Mouse (Mus musculus) adrenal gland, postnatal 4 days (tissue): ENCODE results near the gene Fzd4. TPM values are rescaled to one million over a fixed set of nuclear protein-coding genes. Genes with fewer than 3 reads are reported as not detected.
A peak's percentile ranks its signal among the peaks of the same experiment; 100 is the strongest.

Source experiments
- DNase-seq, 2 experiments: peaks; one replicate each; pipeline ENCODE4 v3.0.0; 2021 to 2022; ENCODE audit warnings: low spot score in 2 of 2, mixed read lengths in 2 of 2
- total RNA-seq, 2 experiments: library from RNA; stranded (reverse); gene quantifications; 2 replicates each; pipeline ENCODE4 v1.2.3; 2021

Fzd4 gene
- total RNA-seq, 2 experiments from 2014 or later = 44.2 to 47.6 TPM

DNA sequence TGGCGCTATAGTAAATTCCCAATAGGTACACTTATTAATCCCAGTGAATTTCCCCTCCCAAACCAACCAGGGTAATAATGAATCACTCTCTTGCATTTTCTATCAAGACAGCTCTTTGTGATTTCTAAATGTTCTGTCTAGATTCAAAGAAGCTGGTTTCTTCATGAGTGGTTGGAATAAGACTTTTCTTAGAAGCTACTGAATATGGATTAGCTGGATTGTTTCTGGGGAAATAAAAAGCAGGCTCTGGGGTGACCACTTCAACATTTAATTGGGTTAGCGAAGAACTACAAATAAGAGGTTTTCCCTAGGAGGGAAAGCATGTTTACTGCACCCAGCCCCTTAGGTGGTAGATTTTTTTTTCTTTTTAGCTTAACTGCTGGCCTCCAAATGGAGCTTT is 3.4 kb upstream of the Fzd4 start:
- no peak for DNase-seq

DNA sequence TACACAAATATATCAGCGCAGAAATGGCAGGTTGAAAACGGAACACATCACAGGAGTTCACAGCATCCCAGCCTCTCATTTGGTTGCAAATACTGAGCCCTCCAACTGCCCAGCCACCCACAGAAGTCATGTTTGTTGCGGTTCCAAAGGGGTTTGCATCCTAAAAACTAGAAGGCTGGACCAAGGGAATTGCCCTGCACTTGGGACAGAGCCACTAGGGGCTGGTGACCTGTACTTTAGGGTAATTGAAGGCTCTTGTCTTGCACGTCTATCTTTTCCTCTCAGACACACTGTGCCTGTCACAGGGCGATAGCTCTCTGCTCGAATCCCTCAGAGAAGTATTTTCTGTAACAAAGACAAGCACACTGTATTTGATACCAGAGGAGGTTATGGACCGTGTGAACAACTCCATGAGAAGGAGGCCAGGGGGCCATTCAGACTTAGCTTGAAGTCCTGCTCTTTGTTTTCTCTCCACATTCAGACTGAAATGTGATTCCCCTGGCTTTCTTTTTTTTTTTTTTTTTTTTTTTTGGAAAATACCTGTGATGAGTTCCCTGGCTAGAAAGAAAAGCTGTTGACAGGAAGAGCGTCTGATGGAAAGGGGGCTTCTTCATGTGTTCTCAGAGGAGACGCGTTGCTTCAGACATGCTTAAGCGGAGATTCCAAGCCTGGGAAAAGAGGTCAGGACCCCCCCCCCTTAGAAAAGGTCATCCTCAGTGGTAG is 2.9 kb upstream of the Fzd4 start:
- no peak for DNase-seq

DNA sequence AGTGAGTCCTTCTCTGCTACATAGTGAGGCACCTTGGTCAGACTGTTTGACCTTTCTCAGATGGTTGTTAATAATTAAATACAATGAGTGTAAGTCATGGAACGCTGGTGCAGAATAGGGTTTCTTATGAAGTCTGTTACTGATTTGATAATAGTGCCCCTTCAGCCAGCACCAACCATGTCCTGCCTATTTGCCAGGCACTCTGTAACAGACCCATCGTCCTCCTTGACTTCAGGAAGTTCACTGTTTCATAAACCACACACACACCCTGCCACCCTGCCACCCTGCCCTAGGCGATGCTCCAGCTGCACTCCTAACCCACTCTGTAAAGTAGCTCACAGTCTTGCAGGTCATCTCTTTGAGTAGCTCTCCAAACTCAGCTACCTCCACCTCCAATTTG is 2.2 kb upstream of the Fzd4 start:
- no peak for DNase-seq

DNA sequence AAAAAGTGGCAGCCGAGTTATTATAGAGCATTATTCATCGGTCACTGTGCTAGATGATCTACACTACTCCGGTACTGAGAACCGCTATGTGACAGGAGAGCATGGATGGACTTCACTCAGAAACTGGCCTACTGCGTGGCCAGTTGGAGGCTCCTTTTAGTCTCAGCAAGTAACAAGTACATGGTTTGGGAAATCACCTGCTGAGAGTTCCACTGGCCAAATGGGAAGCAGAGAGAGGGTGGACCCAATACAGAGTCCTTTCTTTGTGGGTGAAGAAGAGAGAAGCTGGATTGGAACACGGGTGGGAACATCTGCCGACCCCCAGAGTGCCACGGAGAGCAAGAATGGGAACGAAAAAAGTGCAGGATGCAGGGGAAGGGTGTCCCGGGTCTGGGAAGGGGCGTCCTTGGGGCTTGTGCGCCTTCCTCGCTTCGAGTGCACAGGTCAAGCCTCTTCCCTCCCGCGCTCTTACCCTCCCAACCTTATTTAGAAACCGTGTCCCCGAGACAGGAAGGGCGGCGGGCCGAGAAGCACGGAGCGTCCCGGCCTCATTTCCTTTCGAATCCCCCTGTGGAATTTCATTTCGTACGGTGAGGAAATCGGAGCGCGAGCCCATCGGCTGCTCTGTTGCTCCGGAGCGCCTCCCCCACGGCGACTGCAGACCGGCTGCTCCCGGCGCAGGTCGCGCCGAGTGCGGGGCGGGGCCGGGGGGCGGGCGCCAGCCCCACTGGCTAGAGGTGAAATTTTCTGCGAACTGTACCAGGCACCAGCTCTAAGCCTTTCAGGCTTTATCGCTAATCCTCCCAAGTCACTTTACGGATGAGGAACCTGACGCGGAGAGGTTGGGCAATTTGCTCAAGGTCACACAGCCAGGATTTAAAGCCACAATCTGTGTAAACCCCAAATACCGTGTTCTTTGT is 842 bp upstream of the Fzd4 start:
- peak; percentile 38 to 53 for DNase-seq

DNA sequence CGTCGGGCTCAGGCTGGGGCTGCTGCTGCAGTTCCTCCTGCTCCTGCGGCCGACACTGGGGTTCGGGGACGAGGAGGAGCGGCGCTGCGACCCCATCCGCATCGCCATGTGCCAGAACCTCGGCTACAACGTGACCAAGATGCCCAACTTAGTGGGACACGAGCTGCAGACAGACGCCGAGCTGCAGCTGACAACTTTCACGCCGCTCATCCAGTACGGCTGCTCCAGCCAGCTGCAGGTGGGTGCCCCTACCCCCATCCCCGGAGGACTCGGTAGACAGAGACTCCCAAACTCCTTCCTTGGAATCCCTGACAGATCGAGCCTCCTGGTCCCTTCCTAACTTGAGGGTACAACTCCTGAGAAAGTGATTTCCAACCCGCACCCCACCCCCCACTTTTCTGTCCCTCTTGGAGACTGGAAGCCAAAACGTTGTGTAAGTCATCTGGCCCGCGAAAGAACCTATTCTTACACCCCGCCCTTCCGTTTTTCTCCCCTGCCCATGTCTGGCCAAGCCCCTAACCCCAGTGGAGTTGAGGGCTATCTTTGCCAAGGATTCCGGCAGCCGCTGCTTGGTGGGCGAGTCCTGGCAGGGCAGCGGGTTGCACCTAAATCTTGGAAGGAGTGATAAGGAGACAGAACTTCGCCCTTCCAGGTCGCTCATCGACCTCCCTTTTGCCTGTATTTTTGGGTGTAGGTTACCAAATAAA is 732 bp downstream of the Fzd4 start:
- no peak for DNase-seq

DNA sequence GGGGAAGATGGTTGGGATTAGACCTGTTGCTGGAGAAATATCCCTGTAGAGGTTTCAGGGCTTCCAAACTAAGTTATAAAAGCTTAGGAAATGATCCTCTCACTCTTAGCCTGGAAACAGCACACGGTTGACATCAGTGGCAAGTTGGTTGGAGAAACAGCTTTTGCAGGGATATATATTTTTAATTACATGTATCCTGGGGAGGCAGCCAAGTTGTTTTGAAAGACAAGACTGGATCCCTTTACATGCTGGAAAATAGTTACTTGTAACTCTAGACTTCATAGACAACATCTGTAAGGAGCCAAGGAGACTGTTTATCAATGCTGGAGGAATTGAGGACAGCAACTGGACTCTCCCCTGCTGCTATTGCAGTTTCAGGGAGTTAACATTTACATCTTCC is 1.9 kb downstream of the Fzd4 start:
- no peak for DNase-seq

DNA sequence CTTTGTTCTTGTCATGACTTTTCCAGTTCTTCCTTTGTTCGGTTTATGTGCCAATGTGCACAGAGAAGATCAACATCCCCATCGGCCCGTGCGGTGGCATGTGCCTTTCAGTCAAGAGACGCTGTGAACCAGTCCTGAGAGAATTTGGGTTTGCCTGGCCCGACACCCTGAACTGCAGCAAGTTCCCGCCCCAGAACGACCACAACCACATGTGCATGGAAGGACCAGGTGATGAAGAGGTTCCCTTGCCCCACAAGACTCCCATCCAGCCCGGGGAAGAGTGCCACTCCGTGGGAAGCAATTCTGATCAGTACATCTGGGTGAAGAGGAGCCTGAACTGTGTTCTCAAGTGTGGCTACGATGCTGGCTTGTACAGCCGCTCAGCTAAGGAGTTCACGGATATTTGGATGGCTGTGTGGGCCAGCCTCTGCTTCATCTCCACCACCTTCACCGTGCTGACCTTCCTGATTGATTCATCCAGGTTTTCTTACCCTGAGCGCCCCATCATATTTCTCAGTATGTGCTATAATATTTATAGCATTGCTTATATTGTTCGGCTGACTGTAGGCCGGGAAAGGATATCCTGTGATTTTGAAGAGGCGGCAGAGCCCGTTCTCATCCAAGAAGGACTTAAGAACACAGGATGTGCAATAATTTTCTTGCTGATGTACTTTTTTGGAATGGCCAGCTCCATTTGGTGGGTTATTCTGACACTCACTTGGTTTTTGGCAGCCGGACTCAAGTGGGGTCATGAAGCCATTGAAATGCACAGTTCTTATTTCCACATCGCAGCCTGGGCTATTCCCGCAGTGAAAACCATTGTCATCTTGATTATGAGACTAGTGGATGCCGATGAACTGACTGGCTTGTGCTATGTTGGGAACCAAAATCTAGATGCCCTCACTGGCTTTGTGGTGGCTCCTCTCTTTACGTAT is 3.1 kb downstream of the Fzd4 start:
- no peak for DNase-seq

DNA sequence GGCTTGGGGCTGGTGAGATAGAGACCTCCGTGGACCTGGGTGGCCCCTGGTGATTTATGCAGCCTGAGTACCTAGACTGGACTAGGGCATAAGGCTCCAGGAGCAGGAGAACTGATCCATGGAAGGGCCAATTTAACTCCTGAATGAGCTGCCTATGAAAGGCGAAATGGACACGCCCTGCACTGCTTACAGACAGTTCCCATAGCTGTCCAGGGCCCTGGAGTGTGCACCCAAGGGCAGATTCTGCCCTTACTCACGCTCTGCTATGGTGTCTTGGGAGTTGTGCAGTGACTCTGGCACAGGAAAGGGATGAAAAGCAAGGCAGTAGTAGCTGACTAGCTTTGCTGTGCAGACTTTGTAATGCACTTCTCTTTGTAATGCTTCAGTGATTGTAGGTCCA is 6.1 kb downstream of the Fzd4 start:
- DNase-seq = no peak

DNA sequence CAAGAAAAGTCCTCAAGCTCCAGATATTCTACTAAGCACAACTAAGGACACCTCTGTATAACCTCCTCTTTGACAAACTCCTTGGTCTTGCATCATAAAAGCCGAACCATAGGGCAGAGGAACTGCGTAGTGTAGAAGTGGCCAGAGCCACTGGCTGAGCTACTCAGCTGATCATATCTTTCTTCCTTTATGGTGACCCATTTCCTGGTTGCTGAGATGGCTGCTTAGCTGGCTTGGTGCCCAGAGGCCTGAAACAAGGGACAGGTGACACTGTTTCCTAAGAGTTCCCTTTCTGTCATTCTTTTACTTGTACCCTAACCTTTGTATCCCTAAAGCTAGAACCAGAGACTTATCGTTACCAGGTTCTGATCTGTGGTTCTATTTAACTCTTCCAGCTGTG is 7.2 kb downstream of the Fzd4 start:
- DNase-seq = no peak

DNA sequence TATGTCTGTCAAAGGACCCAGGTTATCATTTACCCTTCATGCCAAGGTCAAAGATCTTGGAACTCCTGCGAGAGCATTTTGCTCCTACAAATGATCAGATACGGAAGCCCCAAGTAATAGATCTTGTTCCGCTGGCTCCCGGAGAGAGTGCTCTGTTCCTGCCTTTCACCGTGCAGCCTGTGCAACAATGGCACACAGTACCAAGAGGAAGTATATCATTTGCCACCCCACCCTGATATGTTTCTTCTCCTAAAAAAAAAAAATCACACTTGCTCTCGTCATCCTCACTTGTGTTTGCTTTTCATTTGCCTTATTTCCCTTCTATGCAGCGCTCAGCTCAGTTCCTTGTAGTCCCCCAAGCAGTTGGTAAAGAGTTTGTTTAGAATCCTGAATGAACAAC is 7.9 kb downstream of the Fzd4 start:
- DNase-seq = no peak

DNA sequence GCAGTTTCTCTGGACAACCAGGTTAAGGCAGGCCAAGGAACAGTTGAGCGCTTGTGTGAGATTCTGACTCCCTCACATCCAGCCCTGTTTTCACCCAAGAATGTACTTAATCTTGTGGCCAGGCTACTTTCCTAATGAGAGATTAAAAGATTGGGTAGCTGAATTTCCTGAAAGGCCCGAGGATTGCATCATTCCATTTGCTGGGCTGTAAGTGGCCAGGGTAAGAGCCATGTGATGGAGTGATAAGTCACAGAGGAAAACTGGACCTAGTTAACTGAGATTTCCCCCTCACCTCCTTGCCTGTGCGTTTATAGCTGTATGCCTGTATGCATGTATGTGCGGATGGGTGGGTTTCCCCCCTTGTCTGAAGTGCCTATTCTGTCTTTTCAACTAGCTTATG is 11.9 kb downstream of the Fzd4 start:
- no peak for DNase-seq

DNA sequence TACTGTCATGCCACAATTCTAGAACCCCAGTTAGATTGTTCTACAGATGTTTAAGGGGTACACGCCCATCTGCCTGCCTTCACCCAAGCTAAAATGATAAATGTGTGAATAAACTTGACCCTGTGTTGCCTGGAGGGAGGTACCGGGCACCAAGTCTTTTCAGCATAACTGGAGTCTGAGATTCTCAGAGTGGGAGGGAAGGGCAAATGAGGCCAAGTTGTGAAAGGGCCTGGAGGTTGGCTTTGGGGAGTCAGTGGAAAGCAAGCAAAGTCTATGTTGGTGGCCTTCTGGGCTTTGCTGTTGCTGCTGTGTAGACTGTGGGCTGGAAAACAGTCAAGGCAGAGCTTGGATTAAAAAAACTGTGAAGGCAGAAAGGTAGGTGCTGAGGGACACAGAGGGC is 13.6 kb downstream of the Fzd4 start:
- no peak for DNase-seq

DNA sequence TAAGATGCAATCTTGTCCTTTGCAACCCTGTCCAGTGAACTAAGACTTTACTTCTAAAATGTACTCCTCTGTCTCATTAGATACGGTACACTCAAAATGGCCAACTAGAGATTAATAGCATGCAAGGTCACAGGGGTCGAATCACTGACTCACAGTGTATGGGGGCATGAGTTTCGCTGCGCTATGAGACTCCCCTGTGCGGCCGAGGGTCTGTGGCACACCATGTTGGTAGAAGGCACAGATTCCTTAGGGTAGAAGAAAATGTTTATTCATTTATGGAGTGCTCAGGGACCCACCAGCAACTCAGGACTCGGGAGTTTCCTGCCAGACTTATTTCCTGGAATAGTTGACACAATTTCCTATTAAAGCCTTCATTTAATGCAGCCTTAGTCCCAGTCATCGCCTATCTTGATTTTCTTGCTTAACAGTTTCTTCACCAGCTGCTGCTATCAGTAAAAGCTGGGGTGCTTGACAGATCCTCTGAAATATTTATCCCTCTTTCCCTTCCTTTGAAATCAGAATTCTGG is 14.0 kb downstream of the Fzd4 start:
- DNase-seq = no peak

DNA sequence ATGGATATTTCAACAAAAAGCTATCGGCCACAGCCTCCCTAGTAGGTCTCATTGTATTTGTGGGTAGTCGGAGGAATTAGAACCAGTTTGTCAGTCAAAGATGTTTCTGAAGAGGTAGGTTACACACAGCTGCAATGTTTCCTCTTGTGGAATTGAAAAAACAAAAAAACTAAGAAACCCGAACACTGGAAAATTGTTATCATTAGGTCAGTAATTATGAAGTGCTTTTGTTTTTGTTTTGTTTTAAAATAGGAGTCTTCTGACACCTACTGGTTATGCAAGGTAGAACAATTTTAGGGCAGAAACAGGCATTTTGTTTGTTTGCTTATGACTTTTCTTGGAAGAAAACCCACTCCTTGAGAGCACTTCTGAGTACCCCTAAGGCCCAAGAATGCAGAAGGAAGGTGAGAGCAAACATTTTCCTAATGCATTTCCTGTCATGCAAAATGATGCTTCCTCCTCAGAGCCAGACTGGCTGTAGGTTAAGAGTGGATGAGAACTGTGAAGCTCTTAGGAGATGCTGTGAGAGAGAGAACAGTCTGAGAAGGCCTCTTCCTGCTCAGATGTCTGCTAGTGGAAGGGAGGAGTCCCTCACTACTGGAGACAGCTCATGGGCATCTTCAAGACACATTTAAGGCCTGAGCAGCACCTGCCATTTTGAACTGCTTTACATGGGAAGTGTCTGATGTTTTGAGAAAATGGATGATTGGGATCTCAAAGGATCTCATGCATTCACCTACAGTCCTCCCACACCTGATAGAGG is 14.9 kb downstream of the Fzd4 start:
- DNase-seq = no peak

DNA sequence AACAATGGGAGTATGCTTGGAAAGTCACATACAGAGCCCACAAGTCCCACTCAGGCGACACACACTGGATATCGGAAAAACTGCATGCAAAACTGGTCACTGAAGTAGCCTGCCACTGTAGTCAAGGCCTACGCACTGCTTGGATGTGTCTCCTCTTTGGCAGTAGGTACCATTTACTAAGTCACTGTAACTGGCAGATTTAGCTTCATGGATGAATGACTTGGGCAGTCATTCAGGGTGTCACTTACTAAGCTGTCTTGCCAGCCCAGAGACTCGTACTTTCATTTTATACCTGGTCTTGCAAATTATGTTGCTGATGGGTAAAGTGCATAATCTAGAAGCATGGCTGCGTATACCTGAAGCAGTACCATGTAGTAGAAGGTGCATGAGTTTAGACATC is 17.1 kb downstream of the Fzd4 start:
- DNase-seq = no peak

DNA sequence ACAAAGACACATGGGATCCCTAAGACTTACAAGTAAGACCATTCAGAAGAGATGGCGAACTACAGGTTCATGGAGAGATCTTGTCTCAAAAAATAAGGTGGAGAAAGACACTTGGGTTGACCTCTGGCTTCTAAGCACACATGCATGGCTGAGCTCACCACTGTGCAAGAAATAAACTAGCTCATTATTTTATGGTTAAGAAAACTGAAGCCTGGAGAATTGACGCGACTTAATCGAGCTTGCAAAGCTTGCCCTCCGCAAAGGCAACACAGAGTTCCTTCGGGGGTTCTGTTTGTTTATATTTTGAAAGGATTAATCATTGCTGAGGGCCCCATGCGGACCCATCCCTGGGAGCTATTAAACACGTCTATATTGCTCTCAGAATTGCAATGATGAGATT is 18.5 kb downstream of the Fzd4 start:
- no peak for DNase-seq

DNA sequence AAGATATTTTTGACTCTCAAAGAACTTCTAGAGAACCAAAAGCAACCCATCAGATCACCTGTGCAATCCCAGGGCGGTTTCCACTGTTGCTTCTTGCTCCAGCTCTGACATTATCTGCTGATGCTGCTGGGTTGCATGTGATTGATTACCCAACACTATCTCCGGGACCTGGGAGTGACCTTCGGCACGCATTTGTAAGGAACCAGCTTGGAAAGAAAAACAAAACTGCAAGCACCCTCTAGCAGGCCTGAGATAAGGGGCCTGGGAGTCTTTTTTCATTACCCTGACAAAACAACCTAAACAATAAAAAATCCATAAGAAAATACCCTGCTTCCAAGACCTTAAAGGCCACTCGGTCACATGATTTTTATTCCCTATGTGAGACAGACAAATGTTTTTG is 19.0 kb downstream of the Fzd4 start:
- DNase-seq = no peak

DNA sequence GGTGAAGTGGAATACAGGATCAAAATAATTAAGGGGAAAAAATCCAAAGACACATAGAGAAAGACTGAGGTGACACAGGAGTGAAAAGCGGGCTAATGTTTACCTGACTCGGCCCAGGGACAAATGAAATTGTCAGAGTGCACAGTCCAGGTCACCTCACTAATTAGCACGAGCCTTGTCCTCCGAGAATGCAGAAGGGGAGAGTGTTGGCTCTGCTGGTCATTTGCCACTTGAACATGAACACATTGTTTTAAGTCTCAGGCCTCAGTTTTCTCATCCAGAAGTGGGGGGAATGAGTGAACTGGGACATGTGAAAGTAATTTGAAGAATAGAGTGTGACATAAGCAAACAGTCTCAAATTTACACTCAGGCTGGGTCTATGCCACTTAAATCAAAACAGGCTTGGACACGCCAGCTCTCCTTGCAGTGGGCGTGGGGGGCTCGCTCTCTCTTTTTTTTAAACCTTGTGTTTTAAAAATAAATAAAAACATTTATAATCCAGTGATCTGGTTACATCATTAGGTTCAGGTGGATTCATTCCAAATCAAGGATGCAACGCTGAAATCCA is 19.6 kb downstream of the Fzd4 start:
- DNase-seq = no peak

DNA sequence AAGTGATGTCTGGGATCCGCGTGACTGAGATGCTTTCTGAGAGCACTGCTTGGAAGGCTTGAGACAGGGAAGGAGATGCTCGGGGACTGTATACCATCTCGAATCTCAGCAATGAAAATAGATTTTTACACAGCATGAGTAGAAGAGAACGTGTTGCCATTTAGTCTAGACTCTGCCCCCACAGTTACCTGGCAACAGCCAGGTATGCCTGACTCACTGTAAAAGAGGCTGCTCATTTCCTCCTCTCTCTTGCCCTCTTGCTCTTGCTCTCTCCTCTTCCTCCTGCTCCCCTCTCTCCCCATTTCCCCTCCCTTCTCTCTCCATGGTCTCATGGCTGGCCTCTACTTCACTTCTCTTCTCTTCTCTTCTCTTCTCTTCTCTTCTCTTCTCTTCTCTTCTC is 20.5 kb downstream of the Fzd4 start:
- DNase-seq = no peak
